Mouse (Mus musculus): Measurements from ENCODE around the gene Dnajc11. TPM values are rescaled to one million over a fixed set of nuclear protein-coding genes. Genes with fewer than 3 reads are reported as not detected.

Dnajc11 gene
- total RNA-seq, 2 experiments from 2014 or later, result 61.8 to 66.6 TPM

- Histone ChIP-seq H3K4me3 (no peak overlapping the region), H3K27ac (no peak overlapping the region)
- TF ChIP-seq CTCF (IDR thresholded peaks at IDR 0.05), result no peak
- intact Hi-C loops (cut with DNase I), result no loop called here
- DNase-seq (ENCODE audit: extremely low spot score in 1 of 2, low spot score in 2 of 2), result no peak
Observed at GRCm38 (mm10) chr4:151904098-151904497, 29.4 kb upstream of the Dnajc11 start.

GRCm38 (mm10) chr4:151905621-151906020 lies 27.9 kb upstream of the Dnajc11 start:
- intact Hi-C loops (cut with DNase I), result no loop called here
- no peak overlapping the region for H3K27ac ChIP-seq
- no peak for TF ChIP-seq CTCF (IDR thresholded peaks at IDR 0.05)
- no peak overlapping the region for H3K4me3 ChIP-seq
- DNase-seq (ENCODE audit: extremely low spot score in 1 of 2, low spot score in 2 of 2), result no peak

- Histone ChIP-seq H3K27ac (no peak overlapping the region), H3K4me3 (no peak overlapping the region)
- intact Hi-C loops (cut with DNase I), result no loop called here
- no peak for TF ChIP-seq CTCF (IDR thresholded peaks at IDR 0.05)
- no peak for DNase-seq (ENCODE audit: extremely low spot score in 1 of 2, low spot score in 2 of 2)
Observed at GRCm38 (mm10) chr4:151907577-151908343, 25.7 kb upstream of the Dnajc11 start.

- no peak for TF ChIP-seq CTCF (IDR thresholded peaks at IDR 0.05)
- no peak for DNase-seq (ENCODE audit: extremely low spot score in 1 of 2, low spot score in 2 of 2)
- Histone ChIP-seq H3K4me3 (no peak overlapping the region), H3K27ac (no peak overlapping the region)
- intact Hi-C loops (cut with DNase I), result no loop called here
Observed at GRCm38 (mm10) chr4:151908809-151909208, 24.7 kb upstream of the Dnajc11 start.

GRCm38 (mm10) chr4:151916271-151916670 lies 17.2 kb upstream of the Dnajc11 start:
- H3K4me3 ChIP-seq, result no peak overlapping the region
- intact Hi-C loops (cut with DNase I), result loop anchor here (5.0 kb wide), 1 partner anchor 39 kb away; no protein-coding TSS in a partner anchor
- H3K27ac ChIP-seq, result no peak overlapping the region
- TF ChIP-seq CTCF (IDR thresholded peaks at IDR 0.05), result no peak
- DNase-seq (ENCODE audit: extremely low spot score in 1 of 2, low spot score in 2 of 2), result no peak

- Histone ChIP-seq H3K4me3 (no peak overlapping the region), H3K27ac (no peak overlapping the region)
- intact Hi-C loops (cut with DNase I), result loop anchor here (5.0 kb wide), 1 partner anchor 42 kb away; no protein-coding TSS in a partner anchor
- no peak for DNase-seq (ENCODE audit: extremely low spot score in 1 of 2, low spot score in 2 of 2)
- TF ChIP-seq CTCF (IDR thresholded peaks at IDR 0.05), result no peak
Observed at GRCm38 (mm10) chr4:151919135-151919840, 14.2 kb upstream of the Dnajc11 start.

DNA sequence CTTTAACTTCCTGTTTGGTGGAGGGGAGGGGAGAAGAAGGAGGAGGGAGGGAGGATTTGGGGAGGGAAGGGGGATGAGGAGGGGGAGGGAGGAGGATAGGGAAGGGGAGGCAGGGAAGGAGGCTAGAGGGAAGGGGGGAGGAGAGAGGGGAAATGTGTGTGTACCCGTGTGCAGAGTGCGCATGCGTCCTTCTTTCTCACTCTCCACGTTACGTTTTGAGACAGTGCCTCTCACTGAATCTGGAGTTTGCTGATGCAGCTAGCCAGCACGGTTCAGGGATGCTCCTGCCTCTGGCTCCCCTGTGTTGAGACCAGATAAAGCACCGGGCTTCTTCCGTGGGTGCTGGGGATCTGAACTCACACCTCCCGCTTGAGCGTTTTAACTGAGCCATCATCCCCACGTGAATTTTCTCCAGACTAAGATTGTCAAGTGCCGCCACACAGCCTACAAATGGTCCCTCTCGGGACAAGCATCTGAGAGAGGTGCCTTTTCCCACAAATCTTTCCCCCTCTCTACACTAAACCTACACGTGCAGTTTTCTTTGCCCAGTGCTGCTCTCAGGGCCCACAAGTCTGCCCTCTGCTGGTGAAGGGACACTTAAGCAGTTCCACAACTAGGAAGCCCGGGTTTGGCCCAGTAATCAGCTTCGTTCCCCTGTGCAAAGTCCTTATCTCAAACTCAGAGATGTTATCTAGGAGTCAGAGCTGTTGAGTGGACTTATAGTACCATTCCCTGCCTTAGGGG lies 13.4 kb upstream of the Dnajc11 start:
- peak; percentile 52 to 55 for DNase-seq (ENCODE audit: extremely low spot score in 1 of 2, low spot score in 2 of 2)
- peak; percentile 84 for TF ChIP-seq CTCF (IDR thresholded peaks at IDR 0.05)
- Histone ChIP-seq H3K4me3 (no peak overlapping the region), H3K27ac (no peak overlapping the region)
- intact Hi-C loops (cut with DNase I), result loop anchor here (5.0 kb wide), 2 partner anchors 43 to 763 kb away; no protein-coding TSS in a partner anchor

GRCm38 (mm10) chr4:151922124-151922523 lies 11.4 kb upstream of the Dnajc11 start:
- DNase-seq (ENCODE audit: extremely low spot score in 1 of 2, low spot score in 2 of 2), result no peak
- no peak overlapping the region for H3K27ac ChIP-seq
- intact Hi-C loops (cut with DNase I), result loop anchor here (5.0 kb wide), 1 partner anchor 765 kb away; no protein-coding TSS in a partner anchor
- no peak overlapping the region for H3K4me3 ChIP-seq
- no peak for TF ChIP-seq CTCF (IDR thresholded peaks at IDR 0.05)

GRCm38 (mm10) chr4:151932576-151933504 lies 651 bp upstream of the Dnajc11 start:
- TF ChIP-seq CTCF (IDR thresholded peaks at IDR 0.05), result no peak
- Histone ChIP-seq H3K27ac (no peak overlapping the region), H3K4me3 (no peak overlapping the region)
- intact Hi-C loops (cut with DNase I), result loop anchor here (5.0 kb wide), 1 partner anchor 71 kb away; the partner anchor contains the start of gene Camta1
- DNase-seq (ENCODE audit: extremely low spot score in 1 of 2, low spot score in 2 of 2), result no peak

GRCm38 (mm10) chr4:151934215-151934572 lies 703 bp downstream of the Dnajc11 start:
- DNase-seq (ENCODE audit: extremely low spot score in 1 of 2, low spot score in 2 of 2), result no peak
- H3K4me3 ChIP-seq, result peak overlapping the region; percentile 56
- intact Hi-C loops (cut with DNase I), result loop anchor here (5.0 kb wide), 1 partner anchor 72 kb away; the partner anchor contains the start of gene Camta1
- H3K27ac ChIP-seq, result peak overlapping the region; percentile 73; the same call in 1 of the 2 replicates
- no peak for TF ChIP-seq CTCF (IDR thresholded peaks at IDR 0.05)

DNA sequence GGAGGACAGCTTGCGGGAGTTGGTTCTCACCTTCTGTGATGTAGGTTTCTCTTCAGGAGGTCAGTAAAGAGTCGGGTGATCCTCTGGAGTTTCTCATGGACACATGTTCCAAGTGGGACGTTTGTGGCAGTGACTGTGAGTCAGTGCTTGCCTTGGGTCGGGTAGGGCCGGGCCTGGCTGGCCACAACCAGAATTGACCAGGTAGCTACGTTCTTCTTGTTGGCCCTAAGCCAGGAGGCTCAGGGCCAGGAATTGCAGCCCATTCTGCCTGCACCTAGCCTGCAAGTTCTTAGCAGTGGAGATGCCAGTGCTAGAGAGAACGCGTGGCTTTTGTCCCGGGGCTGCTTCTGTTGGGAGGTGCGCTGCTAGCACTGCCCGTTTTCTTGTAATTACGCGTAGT lies 4.0 kb downstream of the Dnajc11 start:
- intact Hi-C loops (cut with DNase I), result no loop called here
- no peak for DNase-seq (ENCODE audit: extremely low spot score in 1 of 2, low spot score in 2 of 2)
- TF ChIP-seq CTCF (IDR thresholded peaks at IDR 0.05), result no peak
- H3K4me3 ChIP-seq, result no peak overlapping the region
- no peak overlapping the region for H3K27ac ChIP-seq

All from left cerebral cortex, adult 2 months (tissue).